Mouse (Mus musculus): ENCODE data around the gene Gm20696. TPM values are rescaled to one million over a fixed set of nuclear protein-coding genes. Genes with fewer than 3 reads are reported as not detected.

Gene Gm20696
- total RNA-seq, 2 experiments from 2014 or later = 9.0 to 9.2 TPM

- DNase-seq (ENCODE audit: extremely low spot score in 1 of 2, low spot score in 2 of 2) = peak; percentile 52 to 62
- peak overlapping the region; percentile 70 for H3K27ac ChIP-seq
These were observed 181.2 kb downstream of the Gm20696 start for GRCm38 (mm10) chr6:99485217-99485883.

GRCm38 (mm10) chr6:99484884-99485216, 181.7 kb downstream of the Gm20696 start:
- Histone ChIP-seq H3K27ac (peak overlapping the region; percentile 70), H3K4me3 (peak overlapping the region; percentile 18)
- no peak for TF ChIP-seq CTCF (IDR thresholded peaks at IDR 0.05)
- intact Hi-C loops (cut with DNase I) = loop anchor here (2.0 kb wide), 1 partner anchor 38 kb away; the partner anchor contains the start of gene Foxp1
- no peak for DNase-seq (ENCODE audit: extremely low spot score in 1 of 2, low spot score in 2 of 2)

More at GRCm38 (mm10) chr6:99485217-99485883, 181.2 kb downstream of the Gm20696 start:
- no peak for TF ChIP-seq CTCF (IDR thresholded peaks at IDR 0.05)
- H3K4me3 ChIP-seq = peak overlapping the region; percentile 18
- intact Hi-C loops (cut with DNase I) = loop anchor here (2.0 kb wide), 1 partner anchor 37 kb away; the partner anchor contains the start of gene Foxp1

GRCm38 (mm10) chr6:99484197-99484725, 182.3 kb downstream of the Gm20696 start:
- Histone ChIP-seq H3K4me3 (no peak overlapping the region), H3K27ac (no peak overlapping the region; the same call in 1 of the 2 replicates)
- intact Hi-C loops (cut with DNase I) = loop anchor here (2.0 kb wide), 1 partner anchor 39 kb away; the partner anchor contains the start of gene Foxp1
- DNase-seq (ENCODE audit: extremely low spot score in 1 of 2, low spot score in 2 of 2) = no peak
- TF ChIP-seq CTCF (IDR thresholded peaks at IDR 0.05) = no peak

GRCm38 (mm10) chr6:99483556-99483955, 183.0 kb downstream of the Gm20696 start:
- intact Hi-C loops (cut with DNase I) = no loop called here
- DNase-seq (ENCODE audit: extremely low spot score in 1 of 2, low spot score in 2 of 2) = no peak
- no peak overlapping the region for H3K27ac ChIP-seq
- no peak for TF ChIP-seq CTCF (IDR thresholded peaks at IDR 0.05)
- no peak overlapping the region for H3K4me3 ChIP-seq

DNA sequence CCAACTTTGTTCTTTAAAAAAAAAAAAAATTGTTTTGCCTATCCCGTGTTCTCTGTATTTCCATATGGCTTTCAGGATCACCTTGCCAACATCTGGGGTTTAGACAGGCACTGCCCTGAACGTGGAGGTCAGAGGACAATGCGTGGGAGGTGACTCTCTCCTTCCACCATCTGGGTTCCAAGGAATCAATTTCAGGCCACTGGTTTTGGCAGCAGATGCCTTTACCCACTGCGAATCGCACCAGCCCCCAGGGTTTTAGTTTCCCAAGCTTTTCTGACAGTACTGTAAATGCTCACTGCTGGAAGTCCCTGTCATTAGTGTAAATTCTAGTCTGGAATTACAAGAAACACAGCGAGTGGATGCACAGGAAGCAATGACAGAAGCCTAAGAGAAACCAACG, 185.0 kb downstream of the Gm20696 start:
- H3K4me3 ChIP-seq = no peak overlapping the region
- DNase-seq (ENCODE audit: extremely low spot score in 1 of 2, low spot score in 2 of 2) = no peak
- TF ChIP-seq CTCF (IDR thresholded peaks at IDR 0.05) = no peak
- intact Hi-C loops (cut with DNase I) = no loop called here
- H3K27ac ChIP-seq = no peak overlapping the region

DNA sequence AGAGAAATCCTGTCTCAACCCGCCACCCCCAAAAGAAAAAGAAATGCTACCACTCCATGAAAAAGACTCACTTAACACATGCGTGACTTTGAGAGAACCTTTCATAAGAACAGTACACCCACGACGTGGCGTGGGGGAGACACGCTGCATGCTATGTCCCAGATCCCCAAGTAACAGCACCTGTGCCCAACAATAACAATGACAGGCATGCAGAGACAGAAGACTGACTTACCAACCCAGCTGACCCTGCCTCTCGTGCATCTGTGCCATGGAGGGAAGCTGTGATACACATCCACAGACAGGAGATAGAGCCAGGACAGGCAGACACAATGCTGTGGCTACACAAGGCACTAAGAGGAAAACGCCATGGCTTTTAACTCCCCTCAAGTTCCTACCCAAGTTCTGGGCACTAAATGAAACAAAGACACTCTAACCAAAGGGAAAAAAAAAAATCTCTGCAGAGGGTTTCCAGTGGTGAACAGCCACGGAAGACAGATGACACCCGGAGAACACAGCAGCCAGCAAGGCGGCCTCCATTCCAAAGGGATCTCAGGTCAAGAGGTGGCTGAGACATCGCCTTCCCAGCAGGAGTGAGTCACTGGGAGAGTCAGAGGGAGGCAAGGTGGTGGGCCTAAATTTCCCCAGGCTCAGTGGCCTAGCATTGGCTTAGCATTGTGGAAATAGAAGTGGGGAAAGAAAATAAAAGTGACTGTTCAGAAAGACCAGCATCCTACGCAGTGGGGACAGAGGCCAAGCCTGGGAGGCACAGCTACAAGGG, 187.5 kb downstream of the Gm20696 start:
- TF ChIP-seq CTCF (IDR thresholded peaks at IDR 0.05) = no peak
- no peak overlapping the region for H3K27ac ChIP-seq
- no peak for DNase-seq (ENCODE audit: extremely low spot score in 1 of 2, low spot score in 2 of 2)
- intact Hi-C loops (cut with DNase I) = no loop called here
- H3K4me3 ChIP-seq = no peak overlapping the region

DNA sequence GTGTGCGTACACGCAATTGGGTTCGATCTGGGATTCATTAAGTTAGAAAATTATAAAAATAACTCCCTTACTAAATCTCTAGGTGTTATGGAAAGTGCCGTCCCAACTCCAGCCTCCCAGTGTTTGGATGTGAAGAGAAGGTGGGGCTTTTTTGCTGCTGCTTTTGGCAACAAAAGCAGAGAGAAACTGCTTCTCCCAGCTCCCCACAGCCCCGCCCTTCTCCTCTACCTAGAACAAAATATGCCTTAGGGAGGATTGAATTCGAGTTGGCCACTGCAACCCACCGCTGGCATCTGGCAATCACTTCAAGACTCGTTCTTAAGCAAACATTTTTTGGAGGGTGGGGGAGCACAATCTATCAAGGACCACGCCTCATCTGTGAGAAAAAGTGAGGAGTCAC, 191.6 kb downstream of the Gm20696 start:
- no peak overlapping the region for H3K27ac ChIP-seq
- no peak overlapping the region for H3K4me3 ChIP-seq
- no peak for TF ChIP-seq CTCF (IDR thresholded peaks at IDR 0.05)
- intact Hi-C loops (cut with DNase I) = no loop called here
- DNase-seq (ENCODE audit: extremely low spot score in 1 of 2, low spot score in 2 of 2) = no peak

DNA sequence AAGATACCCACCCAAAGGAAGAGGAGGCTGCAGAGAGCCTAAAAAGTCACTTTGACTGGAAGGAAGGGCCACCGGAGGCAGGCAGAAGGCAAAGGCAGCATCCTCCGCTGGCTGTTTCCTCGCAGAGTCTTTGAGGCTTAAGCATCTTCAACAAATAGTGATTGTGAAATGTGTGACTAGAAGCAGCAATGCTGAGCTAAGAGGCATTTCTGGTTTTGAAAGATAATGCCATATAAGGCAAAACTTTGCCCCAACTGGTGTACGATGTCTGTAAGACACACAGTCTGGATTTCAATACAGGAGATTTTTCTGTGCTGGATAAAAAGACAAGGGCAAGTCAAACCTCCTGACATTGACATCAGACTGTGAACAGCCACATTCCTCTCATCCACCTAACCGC, 195.7 kb downstream of the Gm20696 start:
- intact Hi-C loops (cut with DNase I) = no loop called here
- DNase-seq (ENCODE audit: extremely low spot score in 1 of 2, low spot score in 2 of 2) = no peak
- H3K4me3 ChIP-seq = no peak overlapping the region
- TF ChIP-seq CTCF (IDR thresholded peaks at IDR 0.05) = no peak
- H3K27ac ChIP-seq = no peak overlapping the region

GRCm38 (mm10) chr6:99469134-99469834, 197.3 kb downstream of the Gm20696 start:
- no peak for TF ChIP-seq CTCF (IDR thresholded peaks at IDR 0.05)
- DNase-seq (ENCODE audit: extremely low spot score in 1 of 2, low spot score in 2 of 2) = no peak
- H3K4me3 ChIP-seq = no peak overlapping the region
- H3K27ac ChIP-seq = no peak overlapping the region
- intact Hi-C loops (cut with DNase I) = no loop called here

GRCm38 (mm10) chr6:99467831-99468230, 198.8 kb downstream of the Gm20696 start:
- Histone ChIP-seq H3K4me3 (no peak overlapping the region), H3K27ac (no peak overlapping the region)
- TF ChIP-seq CTCF (IDR thresholded peaks at IDR 0.05) = no peak
- DNase-seq (ENCODE audit: extremely low spot score in 1 of 2, low spot score in 2 of 2) = no peak
- intact Hi-C loops (cut with DNase I) = no loop called here

DNA sequence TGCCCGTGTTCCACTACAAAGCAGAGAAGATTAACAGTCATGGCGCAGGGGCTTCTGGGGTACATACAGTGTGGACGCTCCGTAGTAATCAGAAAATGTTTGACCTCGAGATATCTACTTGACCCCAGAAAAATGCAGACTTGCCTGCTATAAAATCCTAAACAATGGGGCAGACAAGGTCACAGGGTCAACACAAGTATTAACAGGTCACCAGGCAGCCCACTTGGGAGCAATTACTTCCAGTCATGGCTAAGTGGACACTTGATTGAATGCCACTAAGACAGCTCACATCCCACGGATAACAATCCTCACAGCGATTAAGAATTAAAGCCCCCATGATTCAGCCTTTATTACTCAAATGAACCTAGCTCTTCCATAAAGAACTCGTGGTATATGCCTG, 199.5 kb downstream of the Gm20696 start:
- H3K4me3 ChIP-seq = no peak overlapping the region
- TF ChIP-seq CTCF (IDR thresholded peaks at IDR 0.05) = no peak
- no peak overlapping the region for H3K27ac ChIP-seq

DNA sequence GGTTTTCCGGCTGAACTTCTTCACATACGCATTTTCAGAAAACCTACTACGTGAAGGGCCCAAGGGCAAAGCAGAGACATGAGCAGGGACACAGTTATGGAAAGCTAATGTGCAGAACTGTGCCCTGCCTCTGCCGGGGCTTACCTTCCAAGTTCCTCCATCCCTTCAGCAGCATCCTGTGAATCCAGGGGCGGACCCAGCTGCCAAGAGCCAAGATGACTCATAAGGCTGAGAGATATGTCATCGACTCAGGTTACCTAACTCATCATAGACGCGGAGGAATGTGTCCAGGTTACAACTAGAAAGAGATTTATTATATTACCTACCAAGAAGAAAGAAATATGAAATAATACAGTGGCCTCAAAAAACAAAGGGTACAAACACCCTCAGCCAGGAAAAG, 200.2 kb downstream of the Gm20696 start:
- no peak overlapping the region for H3K4me3 ChIP-seq
- intact Hi-C loops (cut with DNase I) = no loop called here
- peak; percentile 31 to 36 for DNase-seq (ENCODE audit: extremely low spot score in 1 of 2, low spot score in 2 of 2)
- no peak for TF ChIP-seq CTCF (IDR thresholded peaks at IDR 0.05)
- no peak overlapping the region for H3K27ac ChIP-seq

More for the DNA sequence above, 199.5 kb downstream of the Gm20696 start:
- DNase-seq (ENCODE audit: extremely low spot score in 1 of 2, low spot score in 2 of 2) = no peak
- intact Hi-C loops (cut with DNase I) = no loop called here

Measured in left cerebral cortex, adult 2 months (tissue).